Mouse (Mus musculus) kidney, embryonic 16.5 days (tissue): ENCODE measurements around the gene Spem2. TPM values are rescaled to one million over a fixed set of nuclear protein-coding genes. Genes with fewer than 3 reads are reported as not detected.

Source experiments
- ATAC-seq: fragments of 200-750 bp; cut with Nextera tagmentation; 2 replicates; pipeline ENCODE4 v1.8.0; 2017; ENCODE audit warnings: moderate TSS enrichment; ENCODE audit not compliant: low FRiP score, low TSS enrichment
- H3K27ac ChIP-seq: fragments of 300-500 bp; sonication (generic); 2 replicates; pipeline ENCODE4 v1.5.1; 2014; ENCODE audit warnings: low read length
- H3K27me3 ChIP-seq: fragments of 300-500 bp; sonication (generic); 2 replicates; pipeline ENCODE4 v1.6.1; 2014; ENCODE audit warnings: low read length, control low read depth, mixed read lengths; ENCODE audit not compliant: insufficient read depth
- H3K36me3 ChIP-seq: fragments of 300-500 bp; sonication (generic); 2 replicates; pipeline ENCODE4 v1.6.1; 2014; ENCODE audit warnings: low read length, control low read depth, mixed read lengths; ENCODE audit not compliant: insufficient read depth
- H3K4me1 ChIP-seq: fragments of 300-500 bp; sonication (generic); 2 replicates; pipeline ENCODE4 v1.6.1; 2014; ENCODE audit warnings: low read length, control low read depth, mixed read lengths; ENCODE audit not compliant: insufficient read depth
- H3K4me2 ChIP-seq: fragments of 300-500 bp; sonication (generic); replicated peaks from 2 replicates; pipeline ENCODE4 v1.6.1; 2014; ENCODE audit warnings: low read depth, low read length
- H3K4me3 ChIP-seq: fragments of 300-500 bp; sonication (generic); 2 replicates; pipeline ENCODE4 v1.5.1; 2014; ENCODE audit warnings: mild to moderate bottlenecking, low read length
- H3K9ac ChIP-seq: fragments of 300-500 bp; sonication (generic); replicated peaks from 2 replicates; pipeline ENCODE4 v1.6.1; 2014; ENCODE audit warnings: low read length
- H3K9me3 ChIP-seq: fragments of 300-500 bp; sonication (generic); 2 replicates; pipeline ENCODE4 v1.6.1; 2016; ENCODE audit warnings: low read length, control low read depth
- WGBS: fragments of 180-500 bp; shearing (Covaris S2); extraction: QIAGEN DNeasy Blood & Tissue Kit; methylation state at CpG from one replicate; pipeline ENCODE4 v1.1.7; 2014; 5-methylcytosine and 5-hydroxymethylcytosine counted together
- polyA plus RNA-seq: library from polyadenylated mRNA; unstranded; fragments of >200 nt; fragmentation: Nextera tagmentation; extraction: Ambion mirVana; gene quantifications from 2 replicates; pipeline ENCODE4 v1.2.1, GENCODE M21; 2015

The Spem2 gene
- polyA plus RNA-seq, 1 experiment from 2014 or later = not detected

- Histone ChIP-seq H3K36me3 (0 out of 2 replicates have a peak, but pooled peaks cover 12% of the 10 kb centered on the region), H3K9ac (peak overlapping the region; percentile 76), H3K9me3 (no peaks in the 10 kb centered on the region), H3K27ac (peak overlapping the region; percentile 93), H3K4me3 (peak overlapping the region; percentile 66), H3K4me2 (peak overlapping the region; percentile 98), H3K27me3 (no peaks in the 10 kb centered on the region; the same call in 1 of the 2 replicates), H3K4me1 (peaks cover 46% of the 10 kb centered on the region)
- 1% methylated on average over 41 of the region's 52 CpGs for WGBS
- peak; percentile 7; the same call in 1 of the 2 replicates for ATAC-seq
These were observed 18.7 kb upstream of the Spem2 start for GRCm38 (mm10) chr11:69836703-69837576.

- WGBS = 0% methylated on average over 1 of the region's 4 CpGs
- Histone ChIP-seq H3K4me2 (peak overlapping the region; percentile 98), H3K36me3 (0 out of 2 replicates have a peak, but pooled peaks cover 12% of the 10 kb centered on the region), H3K27ac (no peak overlapping the region), H3K4me3 (peak overlapping the region; percentile 66), H3K4me1 (peaks cover 46% of the 10 kb centered on the region), H3K9me3 (no peaks in the 10 kb centered on the region), H3K9ac (peak overlapping the region; percentile 26; the same call in 1 of the 2 replicates), H3K27me3 (no peaks in the 10 kb centered on the region; the same call in 1 of the 2 replicates)
- no peak for ATAC-seq
These were observed 17.7 kb upstream of the Spem2 start for GRCm38 (mm10) chr11:69835966-69836335.

- Histone ChIP-seq H3K9ac (peak overlapping the region; percentile 26; the same call in 1 of the 2 replicates), H3K27me3 (no peaks in the 10 kb centered on the region; the same call in 1 of the 2 replicates), H3K4me1 (peaks cover 46% of the 10 kb centered on the region), H3K4me3 (peak overlapping the region; percentile 66), H3K4me2 (peak overlapping the region; percentile 98), H3K9me3 (no peaks in the 10 kb centered on the region), H3K36me3 (0 out of 2 replicates have a peak, but pooled peaks cover 12% of the 10 kb centered on the region), H3K27ac (no peak overlapping the region)
- ATAC-seq = no peak
- 14% methylated on average over 9 of the region's 9 CpGs for WGBS
These were observed 17.2 kb upstream of the Spem2 start for GRCm38 (mm10) chr11:69835326-69835965.

GRCm38 (mm10) chr11:69834001-69834549 lies 15.8 kb upstream of the Spem2 start:
- Histone ChIP-seq H3K4me2 (peak overlapping the region; percentile 98), H3K9me3 (no peaks in the 10 kb centered on the region), H3K36me3 (0 out of 2 replicates have a peak, but pooled peaks cover 12% of the 10 kb centered on the region), H3K4me3 (peak overlapping the region; percentile 47), H3K27ac (0 out of 2 replicates have a peak overlapping the region, but pooled peaks have one; percentile 38), H3K9ac (peak overlapping the region; percentile 81), H3K4me1 (peaks cover 44% of the 10 kb centered on the region), H3K27me3 (no peaks in the 10 kb centered on the region; the same call in 1 of the 2 replicates)
- ATAC-seq = no peak
- WGBS = 5% methylated on average over 38 of the region's 48 CpGs

GRCm38 (mm10) chr11:69833554-69833953 lies 15.3 kb upstream of the Spem2 start:
- Histone ChIP-seq H3K9me3 (no peaks in the 10 kb centered on the region), H3K4me1 (peaks cover 43% of the 10 kb centered on the region), H3K4me3 (peak overlapping the region; percentile 47), H3K9ac (peak overlapping the region; percentile 81), H3K27me3 (no peaks in the 10 kb centered on the region; the same call in 1 of the 2 replicates), H3K27ac (0 out of 2 replicates have a peak overlapping the region, but pooled peaks have one; percentile 38), H3K36me3 (0 out of 2 replicates have a peak, but pooled peaks cover 12% of the 10 kb centered on the region), H3K4me2 (peak overlapping the region; percentile 98)
- 53% methylated on average over 8 of the region's 8 CpGs for WGBS
- no peak for ATAC-seq

- Histone ChIP-seq H3K27me3 (no peaks in the 10 kb centered on the region; the same call in 1 of the 2 replicates), H3K9me3 (no peaks in the 10 kb centered on the region), H3K27ac (no peak overlapping the region), H3K9ac (no peak overlapping the region), H3K4me3 (no peak overlapping the region), H3K36me3 (peaks cover 41% of the 10 kb centered on the region), H3K4me2 (no peak overlapping the region), H3K4me1 (peaks cover 14% of the 10 kb centered on the region)
- no peak for ATAC-seq
- WGBS = 61% methylated on average over 5 of the region's 5 CpGs
These were observed 10.6 kb upstream of the Spem2 start for GRCm38 (mm10) chr11:69828832-69829231.

- WGBS = 48% methylated on average over 2 of the region's 2 CpGs
- H3K4me2 ChIP-seq = no peak overlapping the region
- H3K36me3 ChIP-seq = peaks cover 29% of the 10 kb centered on the region
- H3K9me3 ChIP-seq = no peaks in the 10 kb centered on the region
- no peaks in the 10 kb centered on the region for H3K4me1 ChIP-seq
- H3K9ac ChIP-seq = no peak overlapping the region
- ATAC-seq = no peak
- H3K27ac ChIP-seq = no peak overlapping the region
- H3K27me3 ChIP-seq = no peaks in the 10 kb centered on the region
- H3K4me3 ChIP-seq = no peak overlapping the region
These were observed 5.2 kb upstream of the Spem2 start for GRCm38 (mm10) chr11:69823456-69823855.

GRCm38 (mm10) chr11:69822080-69822479 lies 3.8 kb upstream of the Spem2 start, which contains the start of gene Spem1:
Spem1 (minus strand) TSS chr11:69822180.
- Histone ChIP-seq H3K9ac (no peak within 1 kb of the TSS), H3K36me3 (peaks cover 16% of the 10 kb centered on the region), H3K9me3 (peaks cover 9% of the 10 kb centered on the region; the same call in 1 of the 2 replicates), H3K27ac (no peak within 1 kb of the TSS), H3K27me3 (no peaks in the 10 kb centered on the region), H3K4me1 (no peaks in the 10 kb centered on the region), H3K4me3 (no peak within 1 kb of the TSS), H3K4me2 (no peak within 1 kb of the TSS)
- no peak for ATAC-seq
- WGBS = 81% methylated on average over 3 of the region's 3 CpGs

GRCm38 (mm10) chr11:69818871-69819270 lies 606 bp upstream of the Spem2 start:
- no peaks in the 10 kb centered on the region for H3K4me1 ChIP-seq
- WGBS = 94% methylated on average over 8 of the region's 8 CpGs
- no peaks in the 10 kb centered on the region for H3K36me3 ChIP-seq
- no peaks in the 10 kb centered on the region for H3K27me3 ChIP-seq
- ATAC-seq = no peak
- H3K9ac ChIP-seq = no peak overlapping the region
- no peak overlapping the region for H3K4me3 ChIP-seq
- no peak overlapping the region for H3K27ac ChIP-seq
- H3K4me2 ChIP-seq = no peak overlapping the region
- H3K9me3 ChIP-seq = peaks cover 11% of the 10 kb centered on the region; the same call in 1 of the 2 replicates
